Mouse (Mus musculus) layer of hippocampus, postnatal 25 days (tissue): ENCODE data around the gene Morn5. TPM values are rescaled to one million over a fixed set of nuclear protein-coding genes. Genes with fewer than 3 reads are reported as not detected.

Experiments used
- DNase-seq, 2 experiments: peaks; one replicate each; pipeline ENCODE4 v3.0.0; 2022; ENCODE audit warnings: mixed read lengths in 2 of 2, low spot score in 1 of 2; ENCODE audit errors: extremely low spot score in 1 of 2
- total RNA-seq, 2 experiments: library from RNA; stranded (reverse); gene quantifications; 2 replicates each; pipeline ENCODE4 v1.2.3; 2021

Gene Morn5
- total RNA-seq, result 1 to 10 TPM in 1 of 2 experiments, under 1 TPM in 1; 0.66 to 1.5 TPM

- DNase-seq, result peak; percentile 98 to 100
Measured at GRCm38 (mm10) chr2:36048748-36049566, at the start of gene Morn5, which contains the start of gene Ndufa8. Gene Morn5 (plus strand): TSS chr2:36049458. Gene Ndufa8 (minus strand): TSS chr2:36049406.

GRCm38 (mm10) chr2:36000390-36000789 is 48.9 kb upstream of the Morn5 start:
- DNase-seq, result no peak

- no peak for DNase-seq
Measured at GRCm38 (mm10) chr2:36002188-36002587, 47.1 kb upstream of the Morn5 start.

- peak in 1 of 2 experiments; percentile 64 for DNase-seq
Measured at GRCm38 (mm10) chr2:36008071-36008470, 41.2 kb upstream of the Morn5 start.

DNA sequence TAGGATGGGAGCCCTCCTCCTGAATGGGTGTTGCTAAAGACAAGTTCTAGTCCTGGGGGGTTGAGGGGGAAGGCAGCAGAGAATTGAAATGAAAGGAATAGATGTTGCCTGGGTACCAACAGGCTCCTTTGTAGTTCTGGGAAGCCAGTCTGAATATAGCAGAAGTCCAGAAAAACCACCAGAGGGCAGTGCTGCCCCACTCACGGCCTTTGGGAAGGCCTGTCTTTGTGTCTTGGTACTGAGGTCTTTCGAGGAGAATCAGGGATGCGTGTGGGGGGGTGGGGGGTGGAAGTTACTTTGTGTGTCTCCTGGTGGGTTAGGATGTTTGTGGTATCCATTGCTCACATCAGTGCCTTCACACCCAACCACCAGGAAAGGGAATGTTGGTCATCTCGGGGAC is 39.9 kb upstream of the Morn5 start:
- peak; percentile 56 to 74 for DNase-seq

DNA sequence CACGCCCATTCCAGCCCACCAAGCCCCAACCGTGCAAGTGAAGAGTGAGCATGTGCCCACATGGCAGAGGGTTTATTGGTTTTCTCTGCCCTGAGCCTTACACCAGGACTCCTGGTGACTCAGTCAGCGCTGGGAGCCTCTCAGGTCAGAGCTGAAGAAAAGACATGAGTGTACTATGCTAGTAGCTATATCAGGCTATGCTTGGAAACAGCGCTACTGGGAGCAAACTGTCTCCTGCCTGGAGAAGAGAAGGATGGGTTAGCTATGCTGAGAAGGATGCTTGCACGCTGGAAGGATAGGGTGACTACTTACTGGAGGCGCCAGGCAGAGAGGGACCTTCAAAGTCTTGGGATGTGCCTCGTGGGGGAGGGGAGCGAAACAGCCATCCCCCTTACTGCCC is 38.7 kb upstream of the Morn5 start:
- no peak for DNase-seq

DNA sequence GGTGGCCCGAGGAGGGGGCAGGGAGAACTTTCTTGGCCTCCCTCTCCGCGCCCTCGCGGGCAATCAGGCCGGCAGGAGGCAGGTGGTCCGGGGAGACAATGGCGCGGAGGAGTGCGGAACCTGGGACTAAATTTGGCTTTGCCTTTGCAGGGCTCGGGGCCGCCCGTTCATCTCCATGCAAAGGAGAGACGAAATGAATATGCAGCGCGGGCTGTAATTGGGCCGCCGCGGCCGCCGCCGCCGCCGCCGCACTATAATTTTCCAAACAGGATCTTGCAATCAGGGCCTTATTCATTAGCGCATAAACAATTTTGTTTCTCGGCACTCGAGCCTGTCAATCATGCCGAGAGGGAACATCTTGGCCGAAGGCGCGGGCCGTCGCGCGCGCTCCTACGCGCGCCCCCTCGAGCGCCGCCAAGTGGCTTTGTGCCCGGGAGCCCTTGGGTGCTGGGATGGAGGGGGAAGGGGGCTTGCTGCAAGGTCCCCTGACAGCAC is 37.9 kb upstream of the Morn5 start:
- DNase-seq, result peak; percentile 28 to 38

DNA sequence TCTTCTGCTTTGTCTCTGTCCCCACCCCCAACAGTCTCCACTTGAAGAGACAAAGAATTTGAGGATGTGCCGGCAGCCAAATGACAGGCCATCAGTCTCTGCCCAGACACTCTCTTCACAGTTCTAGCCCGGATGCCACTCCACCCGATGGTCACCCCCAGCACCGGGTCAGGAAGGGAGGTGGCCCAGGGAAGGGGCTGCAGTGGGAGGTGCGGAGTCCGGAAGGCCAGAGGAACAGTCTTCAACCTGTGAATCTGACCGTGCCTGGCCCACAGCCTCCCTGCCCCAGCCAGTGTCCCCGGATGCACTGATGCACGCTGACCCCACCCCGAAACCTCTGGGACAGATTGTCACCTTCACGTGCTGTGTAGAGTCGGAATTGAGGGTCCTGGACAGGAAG is 36.2 kb upstream of the Morn5 start:
- no peak for DNase-seq

- peak; percentile 77 to 95 for DNase-seq
Measured at GRCm38 (mm10) chr2:36021385-36022159, 27.7 kb upstream of the Morn5 start.

- DNase-seq, result no peak
Measured at GRCm38 (mm10) chr2:36023291-36023690, 26.0 kb upstream of the Morn5 start.

DNA sequence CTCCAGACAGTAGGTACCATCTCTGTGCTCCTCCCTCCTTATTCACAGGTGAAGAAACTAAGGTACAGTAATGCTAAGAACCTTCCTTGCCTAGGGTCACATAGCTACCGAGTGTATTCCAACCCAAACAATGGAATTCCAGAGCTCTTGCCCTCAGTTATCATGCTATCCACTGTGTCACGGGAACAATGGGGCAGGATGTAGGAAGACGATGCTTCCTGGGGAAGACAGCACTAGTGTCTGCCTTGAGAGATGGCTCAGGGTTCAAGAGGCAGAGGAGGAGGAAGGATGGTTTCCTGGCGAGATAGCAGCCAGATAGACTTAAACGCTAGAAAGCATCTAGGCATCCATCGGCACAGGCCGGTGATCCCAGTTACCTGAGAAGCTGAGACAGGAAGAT is 16.4 kb upstream of the Morn5 start:
- DNase-seq, result no peak

DNA sequence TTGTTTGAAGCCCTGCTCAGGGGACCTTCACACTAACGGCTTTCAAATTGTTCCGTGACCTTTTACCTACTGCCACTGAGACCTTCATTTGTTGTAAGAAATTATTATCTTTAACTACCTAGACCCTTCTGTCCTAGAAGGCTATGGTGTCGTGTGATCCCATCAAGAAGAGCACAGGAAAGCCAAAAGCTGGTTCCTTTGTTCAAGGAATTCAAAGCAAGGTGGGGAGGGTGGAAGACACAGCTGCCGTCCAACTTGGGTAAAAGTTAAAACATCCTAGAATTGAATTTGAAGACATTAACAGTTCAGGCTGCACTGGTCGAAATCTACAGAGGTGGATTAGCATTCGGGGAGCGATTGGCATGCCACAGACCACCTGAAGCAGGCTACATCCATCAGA is 15.3 kb upstream of the Morn5 start:
- DNase-seq, result no peak

GRCm38 (mm10) chr2:36034898-36035297 is 14.4 kb upstream of the Morn5 start:
- DNase-seq, result no peak

DNA sequence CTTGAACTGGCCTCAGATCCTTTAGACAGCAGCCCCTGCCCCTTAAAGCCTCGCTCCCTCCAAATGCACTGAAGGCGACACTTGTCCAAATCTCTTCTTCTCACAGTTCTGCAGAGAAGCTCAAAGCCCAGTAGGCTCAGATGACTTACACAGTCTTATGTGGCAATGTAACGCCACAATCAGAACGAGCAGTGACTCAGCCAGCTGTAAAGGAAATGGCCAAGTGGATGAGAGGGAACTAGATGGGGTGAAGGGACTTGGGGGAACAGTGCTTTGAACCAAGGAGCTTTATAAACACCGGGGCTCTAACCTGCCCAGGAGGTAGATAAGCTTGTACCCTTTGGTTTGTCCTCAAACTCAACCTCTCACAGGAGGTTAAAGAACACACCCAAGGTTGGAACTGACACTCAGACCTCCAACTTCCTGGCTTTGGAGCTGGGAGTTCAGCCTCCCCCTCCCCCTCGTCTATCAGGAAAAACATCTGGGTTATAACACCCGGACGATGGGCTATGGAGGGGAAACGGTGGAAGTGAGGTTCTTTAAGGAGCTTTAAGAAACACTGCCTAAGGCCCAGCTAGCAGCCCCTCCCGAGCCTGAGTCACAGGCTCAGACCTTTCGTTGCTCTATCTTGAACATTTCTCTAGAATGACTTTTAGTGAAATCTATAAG is 13.7 kb upstream of the Morn5 start:
- no peak for DNase-seq

DNA sequence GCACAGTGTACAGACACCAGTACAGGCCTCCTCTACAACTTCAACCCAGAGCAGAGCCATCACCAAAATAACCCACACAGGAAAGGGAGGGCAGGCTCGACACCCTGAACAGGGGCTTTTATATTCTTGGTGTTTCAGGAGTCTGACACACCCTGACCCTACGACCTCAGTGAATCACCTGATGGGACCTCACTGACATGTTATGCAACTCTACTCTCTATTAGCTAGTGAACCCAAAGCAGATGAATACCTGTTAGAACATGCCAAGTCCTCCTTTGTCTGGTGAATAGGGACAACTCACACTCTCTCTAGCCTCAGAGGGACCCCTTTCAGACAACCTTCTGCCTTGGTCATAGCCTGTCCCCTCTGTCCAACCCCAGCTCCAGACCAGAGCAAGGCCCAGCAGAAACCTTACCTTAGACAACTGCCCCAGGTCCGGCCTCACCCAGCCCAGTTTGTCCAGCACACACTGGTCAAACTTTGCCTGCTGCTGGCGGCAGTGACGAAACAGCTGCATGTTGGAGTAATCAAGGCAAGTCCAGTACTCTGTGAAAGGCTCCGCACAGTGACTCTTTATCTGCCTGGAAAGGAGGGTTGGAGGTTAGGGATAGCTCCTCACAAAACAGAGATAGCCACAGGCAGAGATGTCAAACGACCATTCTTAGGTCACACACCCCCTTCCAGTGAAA is 9.8 kb upstream of the Morn5 start:
- no peak for DNase-seq

GRCm38 (mm10) chr2:36040872-36041271 is 8.4 kb upstream of the Morn5 start:
- no peak for DNase-seq

DNA sequence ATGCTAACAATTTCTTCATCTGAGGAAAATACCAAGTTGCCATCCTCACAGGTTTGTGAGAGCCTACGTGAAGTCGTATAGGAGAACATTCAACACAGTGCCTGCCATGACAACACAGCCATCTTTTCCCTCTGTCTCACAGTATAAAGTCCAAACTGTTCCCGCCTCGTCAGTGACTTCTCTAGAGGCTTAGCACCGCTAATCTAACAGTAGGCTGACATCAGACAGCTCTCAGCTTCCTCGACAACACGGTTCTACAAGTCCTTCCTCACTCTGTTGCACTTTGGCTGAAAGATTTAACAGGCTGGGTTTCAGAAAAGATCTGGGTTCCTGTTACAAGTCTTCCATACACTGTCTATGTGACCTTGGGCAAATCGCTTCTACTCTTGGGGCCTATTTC is 1.1 kb upstream of the Morn5 start:
- DNase-seq, result no peak

DNA sequence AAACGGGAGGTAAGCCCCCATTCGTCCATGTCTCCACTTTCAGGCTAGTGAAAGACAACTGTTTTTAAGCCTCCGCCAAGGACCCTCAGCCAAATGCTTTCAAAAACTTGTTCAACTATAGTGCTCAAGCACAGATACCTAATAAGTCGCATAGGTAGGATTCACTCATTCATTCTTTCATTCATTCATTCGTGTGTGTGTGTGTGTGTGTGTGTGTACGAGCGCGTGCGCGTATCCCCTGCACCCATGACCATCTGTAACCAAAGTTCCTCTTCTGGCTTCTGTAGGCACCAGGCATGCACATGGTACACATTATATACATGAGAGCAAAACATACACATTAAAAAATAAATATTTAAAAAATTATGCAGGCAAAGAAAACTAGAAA is 303 bp downstream of the Morn5 start:
- no peak for DNase-seq

GRCm38 (mm10) chr2:36053249-36053648 is 4.0 kb downstream of the Morn5 start:
- DNase-seq, result no peak

GRCm38 (mm10) chr2:36056248-36056647 is 7.0 kb downstream of the Morn5 start:
- DNase-seq, result no peak
